Mouse (Mus musculus) monocyte, adult 5-6 weeks (primary cell): Measurements from ENCODE around the gene Psma5. TPM values are rescaled to one million over a fixed set of nuclear protein-coding genes. Genes with fewer than 3 reads are reported as not detected.

Experiments
- ATAC-seq: fragments of 153-309, 156-312 bp; replicated peaks from 2 replicates; pipeline ENCODE4 v1.8.0; 2017; ENCODE audit warnings: mild to moderate bottlenecking; ENCODE audit not compliant: low TSS enrichment, insufficient number of reproducible peaks, severe bottlenecking, poor library complexity, low FRiP score
- total RNA-seq: library from RNA; stranded (forward); fragments of 200-1000, 200-491, 200-594 nt; gene quantifications from 3 replicates; pipeline ENCODE4 v1.2.3, GENCODE M21; 2017

Gene Psma5
- total RNA-seq, 1 experiment from 2014 or later = 139 TPM

DNA sequence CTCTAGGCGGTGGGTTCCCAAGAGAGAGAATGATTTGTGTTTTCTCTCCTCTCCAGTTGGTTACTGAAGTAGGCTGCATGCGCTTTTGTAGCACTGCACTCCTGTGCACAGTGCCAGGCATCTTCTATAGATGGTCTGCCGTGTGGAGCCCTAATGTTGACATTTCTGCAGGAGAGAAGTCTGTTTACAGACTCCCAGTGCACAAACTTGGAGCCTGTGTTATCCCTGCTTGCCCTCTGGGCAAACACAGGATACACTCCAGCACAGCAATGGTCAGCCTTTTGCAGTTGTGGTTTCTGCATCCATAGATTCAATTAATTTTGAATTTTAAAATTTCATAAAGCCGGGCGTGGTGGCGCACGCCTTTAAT lies 40.3 kb downstream of the Psma5 start:
- no peak for ATAC-seq

DNA sequence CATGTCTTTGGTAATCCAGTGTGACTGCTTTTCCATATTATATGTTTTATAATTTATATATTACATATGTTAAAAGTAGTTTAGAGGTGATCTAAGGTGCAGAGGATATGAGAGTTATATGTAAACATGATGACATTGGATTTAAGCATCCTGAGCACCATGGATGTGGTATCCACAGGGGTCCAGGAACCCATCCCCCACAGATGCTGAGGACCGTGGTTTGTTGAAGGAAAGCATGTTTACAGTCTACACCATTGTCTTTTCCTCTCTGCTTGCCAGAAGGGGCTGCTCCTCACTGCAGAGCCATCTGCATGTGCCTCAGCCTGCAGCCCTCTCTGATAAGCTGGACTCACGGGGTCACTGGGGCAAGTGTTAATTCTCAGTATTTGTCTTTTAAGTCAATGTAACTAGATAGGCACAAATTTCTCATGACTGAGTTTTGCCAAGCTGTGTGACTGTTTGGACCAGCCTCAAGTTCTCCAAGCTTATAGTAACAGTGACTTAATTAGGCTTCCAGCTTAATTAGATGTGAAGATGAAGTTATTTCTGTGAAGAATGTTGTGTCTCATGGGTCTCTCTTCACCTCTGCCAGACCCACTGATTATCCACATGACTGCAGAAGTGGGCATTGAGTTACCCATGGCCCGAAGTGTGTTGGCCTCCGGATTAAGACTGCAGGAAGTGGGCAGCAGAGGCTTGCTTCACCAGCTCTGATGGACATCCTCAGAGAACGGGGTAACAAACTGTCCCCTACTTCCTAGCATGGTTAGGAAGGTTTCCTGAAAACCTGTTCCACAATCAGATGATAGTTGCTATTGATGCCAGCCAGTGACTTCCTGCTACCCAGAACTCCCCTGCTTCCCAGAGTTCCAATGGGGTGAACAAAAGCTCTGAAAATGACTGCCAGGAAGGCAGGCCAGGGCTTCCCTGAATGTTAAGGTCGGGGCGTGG lies 41.2 kb downstream of the Psma5 start:
- no peak for ATAC-seq

DNA sequence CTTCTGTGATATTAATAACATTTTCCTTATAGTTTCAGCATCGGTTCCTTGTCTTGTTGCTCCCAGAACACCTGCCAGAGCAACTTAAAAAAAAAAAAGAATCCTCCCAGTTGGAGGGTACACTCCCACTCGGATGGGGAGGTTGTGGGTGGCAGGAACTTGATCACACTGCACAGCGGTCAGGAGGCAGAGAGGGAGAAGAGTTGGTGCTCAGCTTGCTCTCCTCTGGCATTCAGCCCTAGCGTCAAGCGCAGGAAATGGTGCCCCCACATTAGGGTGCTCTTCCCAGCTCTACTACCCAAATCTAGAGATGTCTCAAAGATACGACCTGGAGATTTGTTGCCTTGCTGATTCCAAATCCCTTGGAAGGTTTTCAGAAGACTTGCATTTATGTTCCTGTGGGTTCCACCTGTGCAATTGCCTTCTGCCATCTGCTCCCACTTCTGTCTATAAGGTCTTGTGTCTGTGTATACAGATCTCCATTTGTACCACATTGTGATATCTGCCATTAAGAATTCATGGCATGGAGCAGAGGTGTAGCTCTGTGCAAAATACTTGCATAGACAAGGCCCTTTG lies 43.8 kb downstream of the Psma5 start:
- no peak for ATAC-seq

DNA sequence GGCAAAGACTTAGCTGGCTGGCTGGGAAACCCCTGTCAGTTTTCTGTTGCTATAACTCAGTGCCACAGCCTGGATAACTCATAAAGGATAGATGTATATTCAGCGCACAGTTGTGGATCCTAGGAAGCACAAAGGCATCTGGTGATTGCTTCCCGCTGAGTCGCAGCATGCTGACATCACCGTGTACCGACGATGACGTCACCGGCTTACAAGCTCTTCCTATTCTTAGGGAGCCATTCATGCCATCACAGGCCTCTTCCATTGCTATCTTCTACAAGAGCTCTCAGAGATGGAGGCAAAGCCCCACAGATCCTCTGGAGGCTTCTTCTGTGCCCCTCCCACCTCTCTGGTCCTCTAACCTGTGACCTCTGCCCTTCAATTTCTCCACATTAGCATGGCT lies 47.0 kb downstream of the Psma5 start:
- ATAC-seq = no peak

DNA sequence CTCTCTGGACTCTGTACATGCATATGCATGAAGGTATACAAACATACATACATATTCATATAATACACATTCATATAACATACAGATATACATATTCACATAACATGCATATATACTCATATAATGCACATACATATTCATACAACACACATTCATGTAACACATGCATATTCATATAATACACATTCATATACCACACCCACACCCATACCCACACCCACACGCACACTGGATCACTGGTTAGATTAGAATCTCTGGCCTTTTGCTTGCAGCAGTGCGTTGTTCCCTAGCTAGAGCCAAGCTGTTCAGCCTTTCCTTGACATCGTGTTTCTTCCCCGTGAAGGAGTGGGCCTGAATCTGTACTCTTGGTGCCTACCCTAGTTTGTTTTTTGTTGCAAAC lies 48.0 kb downstream of the Psma5 start:
- no peak for ATAC-seq

DNA sequence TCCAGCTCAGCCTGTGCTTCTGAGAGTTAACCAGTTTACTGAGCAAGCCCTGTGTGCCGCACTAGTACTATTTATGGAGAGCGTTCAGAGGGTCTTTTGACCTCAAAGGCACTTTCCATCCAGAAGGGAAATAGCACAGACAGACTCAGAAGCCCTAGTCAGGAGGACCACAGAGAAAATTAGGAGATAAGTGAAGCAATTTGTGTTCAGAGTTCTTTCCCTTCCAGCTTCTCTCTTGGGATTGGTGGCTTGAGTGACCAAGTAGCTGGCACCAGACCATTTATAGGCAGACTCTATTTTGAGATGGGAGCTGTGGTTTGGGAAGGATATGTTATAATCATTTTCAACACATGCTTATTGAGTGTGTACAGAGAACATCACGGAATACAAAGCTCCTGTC lies 49.7 kb downstream of the Psma5 start:
- no peak for ATAC-seq

DNA sequence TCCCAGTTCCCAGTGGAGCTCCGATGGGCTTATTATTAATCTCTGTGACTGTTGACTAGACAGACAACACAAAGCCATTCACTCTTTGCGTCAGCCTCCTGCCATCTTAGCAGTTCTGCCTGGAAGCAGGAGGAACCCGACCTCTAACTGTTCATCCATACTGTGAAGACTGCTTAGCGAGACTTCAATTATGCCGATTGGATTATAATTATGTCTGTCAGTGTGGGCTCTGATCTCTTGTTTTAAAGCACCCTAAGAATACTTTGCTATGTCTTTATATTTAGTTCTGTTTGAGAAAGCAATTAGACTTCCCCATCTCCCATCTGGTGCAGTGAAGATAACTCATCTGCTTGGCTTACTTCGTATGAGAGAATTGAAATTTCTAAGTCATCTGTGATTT lies 50.8 kb downstream of the Psma5 start:
- no peak for ATAC-seq

DNA sequence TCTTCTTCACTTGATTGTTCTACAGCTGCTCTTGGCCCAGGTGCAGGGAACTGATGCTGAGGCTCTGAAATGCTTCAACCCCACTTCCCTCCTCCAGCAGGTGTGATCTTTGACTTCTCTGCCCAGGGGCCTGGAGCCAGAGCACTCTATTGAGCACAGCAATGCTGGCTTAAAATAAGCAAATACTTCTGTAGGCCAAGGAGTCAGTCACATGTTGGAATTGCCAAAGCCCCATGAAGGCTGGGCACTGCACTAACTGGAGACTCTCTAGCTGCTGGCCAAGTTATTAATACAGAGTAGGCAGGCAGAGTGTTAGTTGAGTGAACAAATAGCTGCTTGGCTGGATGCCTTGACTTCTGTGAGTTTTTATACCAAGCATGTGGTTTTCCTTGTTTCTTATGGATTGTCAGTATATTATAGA lies 54.2 kb downstream of the Psma5 start:
- ATAC-seq = no peak

DNA sequence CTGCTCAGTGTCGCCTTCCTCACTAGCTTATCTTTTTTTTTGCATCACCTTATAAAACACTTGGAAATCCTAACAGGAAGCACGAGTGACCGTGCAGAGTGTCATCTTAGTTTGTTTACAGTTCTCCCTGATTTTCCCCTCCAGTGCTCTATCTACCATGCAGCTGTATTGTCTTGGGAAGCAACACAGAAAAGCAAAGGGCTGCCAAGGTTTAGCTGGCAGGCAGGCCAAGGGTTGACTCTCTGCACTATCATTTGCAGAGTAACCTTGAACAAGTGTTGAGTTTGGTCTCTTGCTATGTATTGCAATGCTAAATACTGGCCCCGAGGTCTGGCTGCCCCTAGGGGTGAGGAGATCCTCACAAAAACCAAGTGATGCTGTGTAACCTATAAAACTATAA lies 55.0 kb downstream of the Psma5 start:
- ATAC-seq = no peak

DNA sequence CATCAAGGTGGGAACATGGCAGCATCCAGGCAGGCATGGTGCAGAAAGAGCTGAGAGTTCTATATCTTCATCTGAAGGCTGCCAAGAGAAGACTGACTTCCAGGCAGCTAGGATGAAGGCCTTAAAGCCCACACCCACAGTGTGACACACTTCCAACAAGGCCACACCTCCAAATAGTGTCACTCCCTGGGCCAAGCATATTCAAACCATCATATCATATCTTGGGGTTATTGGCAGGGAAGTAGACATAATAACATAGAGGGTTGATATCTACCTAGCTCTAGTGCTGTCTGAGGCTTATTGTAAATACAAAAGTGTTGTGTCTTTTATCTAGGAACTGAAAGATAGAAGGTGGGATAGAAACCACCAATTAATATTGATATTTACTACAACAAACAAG lies 55.7 kb downstream of the Psma5 start:
- ATAC-seq = no peak

DNA sequence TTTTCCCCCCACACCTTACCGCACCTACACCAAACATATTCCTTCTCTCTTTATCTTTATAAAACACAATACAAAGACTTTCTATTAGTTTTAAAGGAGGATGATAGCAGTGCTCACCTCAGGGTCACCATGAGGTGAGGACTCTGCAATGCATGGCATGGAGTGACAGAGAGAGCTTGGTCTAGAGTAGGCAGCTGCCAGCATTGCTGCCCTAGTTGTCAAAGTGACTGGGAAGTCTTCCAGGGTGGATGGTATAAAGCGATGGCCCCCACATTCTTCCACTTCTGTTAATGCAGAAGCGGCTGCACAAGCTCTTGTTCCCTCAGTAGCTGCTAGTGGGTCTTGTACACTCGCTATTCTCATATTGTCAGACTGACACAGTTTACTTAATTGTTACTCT lies 56.4 kb downstream of the Psma5 start:
- no peak for ATAC-seq

DNA sequence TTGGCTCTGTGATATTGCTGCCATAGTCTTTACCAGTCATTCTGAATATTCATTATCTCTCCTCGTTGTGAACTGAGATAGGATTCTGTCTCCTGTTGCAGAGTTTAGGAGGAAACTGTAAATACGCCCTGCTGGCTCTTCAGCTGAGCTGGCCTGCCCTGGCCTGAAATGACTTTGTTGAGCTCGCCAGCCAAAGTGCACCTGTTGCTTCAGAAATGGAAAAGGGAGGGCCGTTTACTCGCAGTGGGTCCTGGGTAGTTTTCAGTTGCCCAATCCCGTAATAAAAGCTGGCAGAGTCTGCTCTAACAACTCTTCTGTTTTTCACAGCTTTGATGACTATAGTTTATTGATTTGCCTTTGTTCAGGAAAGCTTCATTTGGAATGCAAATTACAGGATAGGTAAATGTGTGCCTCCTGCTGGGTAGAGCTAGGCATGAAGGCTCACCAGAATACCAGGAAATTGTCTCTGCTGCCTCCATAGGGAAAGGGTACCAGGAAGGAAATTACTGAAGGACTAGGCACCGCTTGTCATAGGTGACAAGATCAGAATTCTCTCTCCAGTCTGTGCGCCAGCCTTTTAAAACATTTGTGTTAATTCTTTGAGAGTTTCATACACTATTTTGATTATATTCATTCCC lies 57.4 kb downstream of the Psma5 start:
- no peak for ATAC-seq

DNA sequence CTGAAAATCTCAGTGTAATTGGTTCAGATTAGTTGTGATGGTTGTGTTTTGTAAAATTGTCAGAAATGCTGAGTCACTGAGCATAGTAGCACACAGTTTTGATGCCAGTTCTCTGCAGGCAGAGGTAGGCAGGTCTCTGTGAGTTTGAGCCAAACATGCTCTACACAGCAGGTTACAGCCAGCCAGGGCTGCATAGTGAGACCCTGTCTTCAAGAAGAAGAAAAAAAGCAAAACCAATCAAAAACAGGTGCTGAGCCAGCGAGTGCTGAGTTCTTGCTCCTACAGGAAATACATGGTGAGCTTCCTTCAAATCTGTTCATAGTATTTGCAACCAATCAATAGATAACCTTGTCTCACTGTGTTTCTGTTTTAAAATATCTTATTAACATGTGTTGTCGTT lies 61.8 kb downstream of the Psma5 start:
- no peak for ATAC-seq

DNA sequence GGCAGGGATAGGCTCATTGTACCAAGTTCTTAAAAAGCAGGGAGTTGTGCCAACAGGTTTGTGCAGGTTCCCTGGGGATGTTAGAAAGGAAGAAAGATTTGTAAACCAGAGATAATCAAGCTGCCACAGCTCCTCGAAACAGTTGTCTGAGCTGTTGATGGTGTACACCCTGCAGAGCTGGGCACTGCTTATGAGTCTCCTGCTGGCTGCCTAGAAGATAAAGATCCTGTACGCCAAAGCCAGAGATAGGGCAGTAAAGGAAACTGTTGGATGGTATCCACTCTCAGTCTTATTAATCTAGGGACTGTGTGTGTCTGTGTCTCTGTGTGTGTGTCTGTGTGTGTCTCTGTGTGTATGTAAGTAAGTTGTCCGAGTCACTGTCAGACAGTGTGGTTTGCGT lies 64.9 kb downstream of the Psma5 start:
- ATAC-seq = no peak

DNA sequence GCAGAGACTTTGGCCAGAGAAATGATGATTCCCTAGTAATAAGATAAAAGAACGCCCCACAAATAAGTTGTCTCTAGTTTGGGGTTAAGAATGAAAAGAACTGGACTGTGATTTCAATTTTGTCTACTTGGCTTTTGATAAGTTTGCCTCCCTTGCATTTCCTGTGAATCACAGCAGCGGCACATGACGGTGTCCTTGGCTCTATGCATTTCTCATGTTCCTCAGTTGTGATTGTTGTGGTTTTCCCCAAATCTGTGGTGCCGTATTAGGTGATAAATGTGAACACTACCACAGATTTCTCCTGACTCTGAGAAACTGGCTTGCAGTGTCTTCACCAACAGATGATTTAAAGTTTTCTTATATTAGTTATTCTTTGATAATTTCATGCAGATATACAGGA lies 65.4 kb downstream of the Psma5 start:
- ATAC-seq = no peak

DNA sequence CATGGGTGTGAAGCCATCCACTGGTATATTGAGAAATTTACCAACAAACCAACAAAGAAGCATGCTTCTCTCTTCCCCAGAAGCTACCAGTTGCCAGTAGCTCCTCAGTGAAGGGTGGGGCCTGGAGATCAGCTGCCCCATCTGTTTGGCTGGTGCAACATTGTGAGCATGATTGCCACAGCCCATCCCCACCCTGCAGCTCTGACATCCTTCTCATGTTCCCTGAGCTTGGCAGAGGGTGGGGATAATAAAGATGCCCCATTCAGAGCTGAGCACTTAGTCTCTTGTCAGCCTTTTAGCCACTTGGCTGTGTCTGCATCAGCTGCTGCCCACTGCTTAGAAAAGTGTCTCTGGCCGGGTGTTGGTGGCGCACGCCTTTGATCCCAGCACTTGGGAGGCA lies 66.2 kb downstream of the Psma5 start:
- peak; percentile 64; the same call in 1 of the 2 replicates for ATAC-seq

DNA sequence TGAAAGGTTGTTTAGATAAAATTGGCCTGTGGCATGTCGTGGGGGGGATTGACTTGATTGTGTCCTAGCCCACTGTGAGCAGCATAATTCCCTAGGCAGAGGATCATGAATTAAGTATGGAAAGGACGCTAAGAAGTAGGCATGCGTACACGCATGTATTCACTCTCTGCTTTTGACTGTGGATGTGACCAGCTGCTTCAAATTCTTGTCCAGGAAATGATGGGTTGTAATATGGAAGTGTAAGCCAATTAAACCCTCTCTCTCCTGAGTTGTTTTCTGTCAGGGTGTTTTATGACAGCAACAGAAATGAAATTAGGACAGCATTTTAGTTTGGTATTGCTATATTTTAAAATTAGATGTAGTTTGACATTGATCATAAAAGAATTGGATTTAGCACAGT lies 68.1 kb downstream of the Psma5 start:
- ATAC-seq = no peak

DNA sequence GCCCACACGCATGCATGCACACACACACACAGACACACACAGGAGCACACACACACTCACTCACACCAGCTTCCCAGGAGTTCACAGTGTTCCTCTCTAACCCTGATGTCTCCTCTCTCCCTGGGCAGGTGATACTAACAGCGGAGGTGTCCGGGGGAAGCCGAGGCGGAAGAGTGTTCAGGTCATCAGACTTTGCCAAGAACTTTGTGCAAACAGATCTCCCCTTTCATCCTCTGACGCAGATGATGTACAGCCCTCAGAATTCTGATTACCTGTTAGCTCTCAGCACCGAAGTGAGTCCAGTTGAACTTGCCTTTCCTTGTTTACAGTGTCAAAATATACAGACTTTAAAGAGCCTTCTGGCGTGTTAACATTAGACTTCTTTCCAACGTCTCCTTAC lies 68.8 kb downstream of the Psma5 start:
- ATAC-seq = no peak

DNA sequence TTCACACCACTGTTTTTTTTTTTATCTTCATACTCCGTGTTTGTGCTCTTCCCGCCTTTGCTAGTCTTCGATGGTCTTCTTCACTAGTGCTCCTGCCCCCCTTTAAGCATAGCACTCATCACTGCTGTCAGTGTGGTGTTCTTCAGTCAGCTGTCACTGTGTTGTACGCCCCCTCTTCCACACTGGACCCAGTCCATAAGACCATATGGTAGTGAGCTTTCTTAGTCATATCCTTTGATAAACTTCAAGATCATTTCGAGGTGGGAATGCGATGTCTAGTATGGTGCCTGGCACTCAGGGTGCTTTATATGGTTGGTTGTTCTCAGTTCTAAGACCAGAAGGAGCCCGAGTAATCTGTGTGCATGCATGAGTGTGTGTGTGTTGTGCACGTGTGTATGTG lies 70.5 kb downstream of the Psma5 start:
- no peak for ATAC-seq

DNA sequence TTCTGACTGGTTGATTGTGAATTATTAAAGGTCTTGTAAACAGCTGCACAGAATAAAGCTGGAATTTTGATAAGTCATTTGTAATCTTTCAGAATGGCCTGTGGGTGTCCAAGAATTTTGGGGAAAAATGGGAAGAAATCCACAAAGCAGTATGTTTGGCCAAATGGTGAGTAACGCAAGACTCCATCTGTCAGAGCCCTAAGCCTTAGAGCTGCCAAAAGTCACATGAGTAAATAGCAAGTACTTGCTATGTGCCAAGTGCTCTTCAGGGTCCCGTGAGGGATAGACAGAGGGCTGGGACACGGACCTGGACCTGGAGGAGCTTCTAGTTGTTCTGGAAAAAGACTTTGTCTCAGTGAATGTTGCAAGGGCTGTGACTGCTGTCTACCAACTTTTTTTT lies 71.2 kb downstream of the Psma5 start:
- ATAC-seq = no peak
